Mouse (Mus musculus) thymus, postnatal 36 days (tissue): ENCODE data around the gene Mtx1.
A peak's percentile ranks its signal among the peaks of the same experiment; 100 is the strongest.

Experiments used
- DNase-seq, 2 experiments: peaks; one replicate each; pipeline ENCODE4 v3.0.0; 2022; ENCODE audit warnings: mixed read lengths in 2 of 2

Gene Mtx1

GRCm38 (mm10) chr3:89226900-89227299 lies at the start of gene Mtx1:
Mtx1 (minus strand) TSS chr3:89227088.
- DNase-seq = no peak

DNA sequence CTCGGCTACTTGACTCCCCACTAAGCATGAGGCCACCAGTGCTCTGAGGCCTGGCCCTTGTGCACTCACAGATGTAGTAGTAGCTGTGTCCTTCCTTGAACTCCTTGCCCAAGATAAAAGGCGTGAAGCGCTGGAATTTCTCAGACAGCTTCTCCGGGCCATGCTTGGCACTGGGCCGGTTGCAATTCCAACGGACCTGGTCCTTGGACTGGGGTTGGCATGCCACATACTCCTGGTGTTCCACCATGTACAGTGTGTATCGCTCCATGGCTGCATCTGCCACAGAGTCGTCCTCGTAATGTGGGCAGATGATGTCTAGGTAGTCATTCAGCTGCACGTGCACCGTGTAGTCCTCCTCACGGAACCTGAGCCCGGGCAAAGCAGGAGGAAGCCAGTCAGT lies 49.2 kb upstream of the Mtx1 start:
- DNase-seq = no peak

GRCm38 (mm10) chr3:89271760-89272159 lies 44.9 kb upstream of the Mtx1 start:
- no peak for DNase-seq

GRCm38 (mm10) chr3:89270891-89271290 lies 44.0 kb upstream of the Mtx1 start:
- no peak for DNase-seq

DNA sequence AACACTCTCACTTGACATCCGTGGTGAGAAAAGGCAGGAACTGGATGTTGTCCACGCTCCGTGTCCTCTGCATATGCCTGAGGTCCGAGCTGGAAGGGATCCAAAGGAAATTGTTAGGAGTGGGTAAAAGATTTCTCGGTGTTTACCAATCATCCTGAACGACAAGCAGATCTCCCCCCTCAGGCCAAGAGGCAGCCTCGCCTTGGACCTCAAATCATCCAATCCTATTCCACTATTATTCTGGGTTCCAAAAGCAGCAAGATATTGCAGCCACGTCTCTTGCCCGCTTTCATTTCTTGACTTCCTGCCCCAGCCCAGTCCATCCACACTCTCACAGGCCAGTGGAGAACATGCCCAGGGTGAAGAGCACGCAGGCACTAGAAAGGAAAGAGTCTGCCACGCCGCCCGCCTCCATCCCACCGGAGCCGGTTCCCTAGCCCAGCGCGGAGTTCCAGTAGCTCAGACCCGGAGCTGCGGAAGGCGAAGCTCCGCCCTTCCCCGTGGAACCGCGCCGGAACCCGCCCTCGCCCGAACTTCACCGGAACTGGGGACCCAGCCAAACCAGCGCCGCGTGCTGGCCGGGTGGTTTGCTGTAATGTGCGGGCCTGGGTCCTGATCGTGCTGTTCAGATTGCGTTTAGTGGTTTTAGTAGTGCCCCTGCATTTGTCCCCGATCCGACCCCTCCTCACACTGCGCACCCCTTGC lies 43.3 kb upstream of the Mtx1 start, which contains the start of gene Slc50a1:
Gene Slc50a1, minus strand, starts transcription at position 520 of the 705 bp plus-strand sequence.
- DNase-seq = peak; percentile 84 to 87

DNA sequence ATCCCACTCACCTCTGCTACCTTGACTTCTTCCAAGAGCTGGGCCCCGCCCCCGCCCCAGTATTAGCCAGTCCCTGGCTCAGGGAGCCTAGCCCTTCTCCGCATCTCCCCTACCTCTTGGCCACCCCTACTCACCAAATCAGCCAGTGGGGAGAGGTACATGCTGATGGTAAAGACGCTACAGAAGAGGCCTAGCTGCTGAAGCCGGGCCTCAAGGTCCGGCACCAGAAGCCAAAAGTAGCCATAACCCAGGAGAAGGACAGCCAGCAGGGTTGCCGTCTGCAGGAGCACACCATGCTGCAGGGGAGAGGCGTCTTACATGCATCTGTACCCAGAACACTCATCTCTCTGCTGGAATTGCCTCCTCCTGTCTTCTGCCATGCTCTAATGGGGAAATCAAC lies 42.0 kb upstream of the Mtx1 start:
- DNase-seq = no peak

DNA sequence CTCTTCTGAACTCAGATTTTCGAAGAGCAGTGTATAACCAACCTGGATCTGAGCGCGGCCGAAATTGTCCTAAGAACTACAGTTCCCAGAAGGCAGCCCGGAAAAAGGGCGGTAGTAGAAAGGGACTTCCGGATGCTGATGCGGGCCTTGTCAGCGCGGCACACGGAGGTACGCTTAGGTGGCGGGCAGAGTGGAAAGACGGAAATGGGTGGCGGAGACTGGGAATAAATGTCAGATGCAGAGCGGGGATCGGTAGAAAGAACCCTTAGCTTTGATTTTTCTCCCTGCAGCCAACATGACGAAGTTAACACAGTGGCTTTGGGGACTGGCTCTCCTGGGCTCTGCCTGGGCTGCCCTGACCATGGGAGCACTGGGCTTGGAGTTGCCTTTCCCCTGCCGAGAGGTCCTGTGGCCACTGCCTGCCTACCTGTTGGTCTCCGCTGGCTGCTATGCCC lies 39.6 kb upstream of the Mtx1 start:
- peak; percentile 72 to 82 for DNase-seq

DNA sequence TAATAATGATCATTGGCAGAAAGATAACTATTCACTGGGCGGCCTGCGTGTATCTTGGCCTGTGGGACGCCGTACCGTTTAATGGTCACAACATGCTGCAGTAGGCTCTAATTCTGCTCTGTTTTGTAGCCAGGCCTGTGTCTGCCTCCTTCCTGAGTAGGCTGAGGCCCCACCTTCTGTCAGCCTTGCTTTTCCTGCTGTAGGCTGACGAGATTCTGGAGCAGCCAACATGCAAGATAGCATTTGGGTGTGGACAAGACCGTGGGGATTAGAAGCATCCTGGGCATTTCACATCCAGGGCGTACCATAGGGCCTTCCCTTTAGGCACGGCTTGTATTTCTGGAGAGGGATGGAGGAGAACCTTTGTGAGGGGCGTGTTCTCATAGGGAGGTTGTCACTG lies 35.5 kb upstream of the Mtx1 start:
- no peak for DNase-seq

- DNase-seq = no peak
Measured at GRCm38 (mm10) chr3:89260211-89260610, 33.3 kb upstream of the Mtx1 start.

DNA sequence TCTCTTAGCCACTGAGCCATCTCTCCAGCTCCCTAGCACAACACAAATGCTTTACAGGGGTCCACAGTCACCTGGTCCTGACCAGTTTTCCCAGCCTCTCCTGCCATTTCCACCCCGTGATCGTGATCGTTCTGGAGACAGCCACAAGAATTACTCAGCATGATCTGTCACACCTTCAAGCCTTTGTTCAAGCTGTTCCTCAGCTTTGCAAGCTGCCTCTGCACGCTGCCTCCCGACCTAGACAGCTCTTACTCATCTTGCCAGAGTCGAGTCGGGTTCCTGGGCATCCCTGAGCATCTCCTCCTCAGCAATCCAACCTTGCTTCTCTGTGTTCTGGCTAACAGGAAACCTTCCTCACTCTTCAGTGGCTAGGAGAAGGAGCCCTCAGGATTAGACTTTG lies 32.2 kb upstream of the Mtx1 start, which contains the start of gene Dpm3:
Gene Dpm3, plus strand, starts transcription at position 283 of the 400 bp plus-strand sequence.
- no peak for DNase-seq

DNA sequence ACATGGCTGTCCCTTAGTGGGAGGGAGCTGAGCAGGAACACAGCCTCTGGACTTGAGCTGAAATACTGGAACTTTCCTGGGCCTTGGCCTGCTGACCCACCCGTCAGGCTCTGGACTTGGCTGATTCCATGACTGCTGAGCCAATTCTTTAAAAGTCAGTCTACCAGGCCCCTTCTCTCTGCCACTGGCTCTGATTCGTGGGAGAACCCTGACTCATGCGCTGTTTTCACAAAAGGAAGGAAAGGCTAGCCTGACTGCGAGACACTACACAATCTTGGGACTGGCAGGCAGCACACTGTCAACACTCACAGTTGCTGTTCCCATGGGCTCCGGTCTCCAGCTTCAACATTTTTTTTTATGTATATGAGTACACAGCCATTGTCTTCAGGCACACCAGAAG lies 29.3 kb upstream of the Mtx1 start:
- no peak for DNase-seq

GRCm38 (mm10) chr3:89254994-89255393 lies 28.1 kb upstream of the Mtx1 start:
- DNase-seq = no peak

DNA sequence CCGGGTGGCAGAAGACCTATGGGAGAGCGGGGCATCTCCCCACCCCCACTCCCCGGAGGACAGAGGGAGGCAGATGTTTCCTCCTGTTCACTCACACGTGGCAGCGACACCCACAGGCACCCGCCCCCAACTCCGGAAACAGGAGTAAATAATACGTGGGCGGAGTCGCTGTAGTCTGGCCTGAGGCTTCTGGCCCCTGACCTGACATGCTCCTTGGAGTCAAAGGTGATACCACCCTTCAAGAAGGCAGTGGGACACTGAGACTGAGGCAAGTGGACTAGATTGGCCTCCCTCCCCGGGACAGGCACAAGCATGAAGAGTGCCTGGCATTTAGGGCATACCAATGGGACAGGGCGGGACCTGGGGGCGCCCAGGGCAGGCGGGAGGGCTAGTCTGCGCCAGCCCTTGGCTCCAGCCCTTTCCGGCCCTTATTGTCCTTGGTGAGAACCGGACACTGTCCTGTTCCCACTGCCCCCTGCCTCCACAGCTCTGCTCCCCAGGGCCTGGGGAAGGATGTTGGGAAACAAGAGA lies 24.5 kb upstream of the Mtx1 start:
- DNase-seq = peak; percentile 77 to 86

GRCm38 (mm10) chr3:89250435-89251040 lies 23.6 kb upstream of the Mtx1 start:
- DNase-seq = peak; percentile 65 to 69

GRCm38 (mm10) chr3:89247466-89247865 lies 20.6 kb upstream of the Mtx1 start:
- no peak for DNase-seq

GRCm38 (mm10) chr3:89246261-89247100 lies 19.6 kb upstream of the Mtx1 start, which contains the start of gene Trim46:
Trim46 (minus strand) TSS chr3:89246309.
- DNase-seq = peak; percentile 84

- DNase-seq = peak; percentile 38 to 57
Measured at GRCm38 (mm10) chr3:89245688-89246171, 18.8 kb upstream of the Mtx1 start, which contains the start of gene Krtcap2. Krtcap2 (plus strand) TSS chr3:89245966.

GRCm38 (mm10) chr3:89244982-89245687 lies 18.2 kb upstream of the Mtx1 start:
- DNase-seq = peak; percentile 64 to 76

- DNase-seq = peak; percentile 39 to 50
Measured at GRCm38 (mm10) chr3:89244158-89244981, 17.5 kb upstream of the Mtx1 start.

- peak; percentile 81 to 85 for DNase-seq
Measured at GRCm38 (mm10) chr3:89243609-89244008, 16.7 kb upstream of the Mtx1 start.

GRCm38 (mm10) chr3:89242331-89242895 lies 15.5 kb upstream of the Mtx1 start:
- no peak for DNase-seq
